Mouse (Mus musculus) neural tube, embryonic 14.5 days (tissue): Measurements from ENCODE around the gene Sec16b. TPM values are rescaled to one million over a fixed set of nuclear protein-coding genes. Genes with fewer than 3 reads are reported as not detected.

Experiments
- ATAC-seq: fragments of 200-750 bp; cut with Nextera tagmentation; 2 replicates; pipeline ENCODE4 v1.8.0; 2017; ENCODE audit warnings: low read depth, mild to moderate bottlenecking, moderate TSS enrichment, moderate library complexity
- H3K27ac ChIP-seq: fragments of 300-500 bp; sonication (generic); 2 replicates; pipeline ENCODE4 v1.5.1; 2014; ENCODE audit warnings: low read depth, mild to moderate bottlenecking, control low read depth, low read length, moderate library complexity, mixed read lengths
- H3K27me3 ChIP-seq: fragments of 300-500 bp; sonication (generic); 2 replicates; pipeline ENCODE4 v1.6.1; 2014; ENCODE audit warnings: low read length; ENCODE audit not compliant: control insufficient read depth, insufficient read depth
- H3K36me3 ChIP-seq: fragments of 300-500 bp; sonication (generic); 2 replicates; pipeline ENCODE4 v1.6.1; 2014; ENCODE audit warnings: low read length, mixed read lengths; ENCODE audit not compliant: control insufficient read depth, insufficient read depth
- H3K4me1 ChIP-seq: fragments of 300-500 bp; sonication (generic); 2 replicates; pipeline ENCODE4 v1.6.1; 2014; ENCODE audit warnings: low read length; ENCODE audit not compliant: control insufficient read depth, insufficient read depth
- H3K4me2 ChIP-seq: fragments of 300-500 bp; sonication (generic); 2 replicates; pipeline ENCODE4 v1.6.1; 2014; ENCODE audit warnings: mild to moderate bottlenecking, low read depth, low read length, control low read depth
- H3K4me3 ChIP-seq: fragments of 300-500 bp; sonication (generic); 2 replicates; pipeline ENCODE4 v1.5.1; 2014; ENCODE audit warnings: low read depth, low read length, control low read depth, mixed read lengths
- H3K9ac ChIP-seq: fragments of 300-500 bp; sonication (generic); replicated peaks from 2 replicates; pipeline ENCODE4 v1.6.1; 2014; ENCODE audit warnings: low read depth, mild to moderate bottlenecking, control low read depth, low read length, mixed read lengths
- H3K9me3 ChIP-seq: fragments of 300-500 bp; sonication (generic); 2 replicates; pipeline ENCODE4 v1.6.1; 2016; ENCODE audit warnings: low read length; ENCODE audit not compliant: control insufficient read depth
- WGBS: fragments of 180-500 bp; shearing (Covaris S2); extraction: QIAGEN DNeasy Blood & Tissue Kit; methylation state at CpG from one replicate; pipeline ENCODE4 v1.1.7; 2014; 5-methylcytosine and 5-hydroxymethylcytosine counted together
- polyA plus RNA-seq: library from polyadenylated mRNA; unstranded; fragments of >200 nt; fragmentation: Nextera tagmentation; extraction: Ambion mirVana; gene quantifications from 2 replicates; pipeline ENCODE4 v1.2.1, GENCODE M21; 2014

Gene Sec16b
- polyA plus RNA-seq, 1 experiment from 2014 or later, result 0.23 TPM

DNA sequence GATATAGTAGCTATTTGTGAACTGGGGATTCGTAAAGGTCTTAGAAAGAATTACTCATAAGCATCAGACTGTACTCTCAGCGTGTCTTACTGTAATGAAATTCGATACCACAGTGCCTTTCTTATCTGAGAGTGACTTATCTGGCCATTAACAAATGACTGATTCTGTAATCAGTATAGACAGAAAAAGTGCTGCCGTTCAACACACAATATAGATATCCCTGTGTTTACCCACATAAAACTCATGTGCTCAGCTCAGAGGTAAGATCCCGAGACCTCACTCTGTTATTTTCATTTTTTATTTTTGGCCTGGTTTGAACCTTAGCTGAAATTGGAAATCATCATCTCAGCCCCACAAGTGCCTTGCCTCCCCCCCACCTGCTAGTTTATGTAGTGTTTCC, 98.0 kb downstream of the Sec16b start:
- H3K4me1 ChIP-seq, result no peaks in the 10 kb centered on the region
- 55% methylated on average over 5 of the region's 5 CpGs for WGBS
- H3K27ac ChIP-seq, result no peak overlapping the region
- no peak overlapping the region for H3K4me3 ChIP-seq
- H3K9me3 ChIP-seq, result no peaks in the 10 kb centered on the region
- H3K36me3 ChIP-seq, result no peaks in the 10 kb centered on the region
- H3K4me2 ChIP-seq, result no peak overlapping the region
- no peaks in the 10 kb centered on the region for H3K27me3 ChIP-seq
- no peak overlapping the region for H3K9ac ChIP-seq
- no peak for ATAC-seq

Other genes with a start within 250 kb of the Sec16b start
- 36.6 and 46.4 TPM in 2 replicates for gene Rasal2, start 94.1 kb upstream of the Sec16b start, polyA plus RNA-seq
- 6.2 and 8.2 TPM in 2 replicates for gene Cryzl2, start 48.2 kb upstream of the Sec16b start, polyA plus RNA-seq